Mouse (Mus musculus): Measurements from ENCODE around the gene Hspa12b.

Gene Hspa12b

GRCm38 (mm10) chr2:131186771-131187601 lies 59.9 kb downstream of the Hspa12b start, which contains the start of the genes Cdc25b and Spef1:
TSS of gene Cdc25b (plus strand) at chr2:131186949.
TSS of gene Spef1 (minus strand) at chr2:131187282.
- DNase-seq: peak; percentile 90 to 93

DNA sequence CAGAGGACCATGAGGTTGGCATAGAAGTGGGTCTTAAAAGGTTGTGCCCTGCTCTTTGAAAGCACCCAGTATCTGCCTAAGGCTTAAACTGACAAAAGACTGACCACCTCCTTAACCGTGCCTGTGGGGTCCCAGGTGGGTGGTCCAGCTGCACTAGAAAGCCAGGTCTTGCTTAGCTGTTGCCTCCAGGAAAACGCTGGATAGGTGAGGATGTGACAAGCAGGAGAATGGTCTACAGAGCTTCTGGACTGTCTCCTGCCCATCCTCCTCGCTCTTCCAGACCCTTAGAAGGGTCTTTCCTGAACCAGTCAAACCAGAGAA lies 60.5 kb downstream of the Hspa12b start:
- DNase-seq: peak in 1 of 2 experiments; percentile 20

DNA sequence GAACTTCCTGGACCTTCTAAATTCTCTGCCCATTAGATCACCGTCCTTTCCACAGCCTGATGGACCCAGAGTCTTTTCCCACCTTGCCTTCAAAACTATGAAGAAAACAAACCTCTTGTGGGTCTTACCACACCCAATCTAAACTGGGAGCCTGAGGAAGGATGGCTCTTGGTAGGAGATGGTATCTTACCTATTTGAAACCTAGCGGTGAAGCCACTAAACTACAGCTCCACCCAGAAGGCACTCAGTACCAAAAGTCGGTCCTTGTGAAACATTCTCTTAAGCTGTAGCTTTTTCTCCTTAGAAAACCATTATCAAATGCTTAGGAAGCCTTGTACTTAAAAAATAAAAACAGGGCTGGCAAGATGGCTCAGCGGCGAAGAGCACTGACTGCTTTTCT lies 61.2 kb downstream of the Hspa12b start:
- no peak for DNase-seq

DNA sequence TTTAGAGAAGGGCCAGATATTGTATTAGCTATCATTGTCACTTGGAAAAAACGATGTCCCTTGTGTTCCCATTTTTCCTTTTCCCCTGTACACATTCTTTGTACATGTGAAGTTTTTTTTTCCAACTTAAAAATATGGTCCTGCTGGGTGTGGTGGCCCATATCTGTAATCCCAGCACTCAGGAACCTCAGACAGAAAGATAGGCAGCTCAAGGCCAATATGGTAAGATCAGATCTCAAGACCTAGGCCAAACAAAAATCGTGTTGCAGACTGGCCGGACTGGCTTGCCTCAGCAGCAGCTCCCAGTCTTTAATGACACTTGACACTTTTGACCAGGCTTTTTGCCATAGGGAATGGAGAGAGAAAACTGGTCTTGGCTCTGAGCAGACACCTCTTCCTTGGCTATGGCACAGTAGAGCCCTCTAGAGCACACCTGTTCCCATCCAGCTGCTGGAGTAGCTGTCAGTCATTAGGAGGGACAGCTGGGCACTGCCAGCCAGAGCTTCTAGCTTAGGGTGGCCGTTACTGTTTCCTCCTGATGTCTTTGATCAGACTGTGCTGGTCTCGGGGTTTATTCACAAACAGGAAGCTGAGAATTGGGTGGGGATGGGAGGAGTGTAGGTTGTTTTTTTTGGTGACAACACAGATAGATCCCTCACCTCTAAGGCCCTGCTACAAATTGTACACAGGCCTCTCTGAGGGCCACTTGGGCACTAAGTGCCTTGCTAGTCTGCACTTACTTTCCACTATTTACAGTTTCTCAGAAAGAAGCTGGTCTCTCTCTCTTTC lies 62.6 kb downstream of the Hspa12b start:
- DNase-seq: peak in 1 of 2 experiments; percentile 9

DNA sequence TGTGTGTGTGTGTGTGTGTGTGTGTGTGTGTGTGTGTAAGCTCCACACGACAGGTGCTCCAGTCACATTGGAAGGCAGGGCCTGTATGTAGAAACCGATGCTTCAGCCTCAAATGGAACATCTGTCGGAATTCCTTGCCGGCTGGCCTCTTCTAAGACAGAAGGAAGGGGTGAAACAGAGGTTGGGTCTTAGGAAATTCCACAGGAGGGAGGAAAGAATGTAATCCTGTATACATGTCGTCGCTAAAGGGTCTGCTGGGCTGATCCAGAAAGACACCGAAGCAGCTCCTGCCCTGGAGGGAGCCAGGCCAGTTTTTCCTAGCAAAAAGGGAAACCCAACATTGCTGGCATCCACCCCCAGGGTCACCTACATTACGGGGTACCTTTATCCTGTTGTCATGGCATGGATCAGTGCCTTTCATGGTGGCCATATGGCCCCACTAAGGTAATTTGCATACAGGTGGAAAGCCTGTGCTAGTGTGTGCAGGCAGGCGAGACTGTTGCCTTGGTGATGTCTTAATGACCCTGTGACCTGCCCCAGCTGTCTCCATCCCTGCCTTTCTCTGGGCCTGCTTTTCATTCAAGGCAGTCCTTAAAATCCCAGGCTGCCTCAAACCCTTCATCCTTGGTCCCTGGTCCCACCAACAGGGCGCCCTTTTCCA lies 63.4 kb downstream of the Hspa12b start:
- peak in 1 of 2 experiments; percentile 42 for DNase-seq

DNA sequence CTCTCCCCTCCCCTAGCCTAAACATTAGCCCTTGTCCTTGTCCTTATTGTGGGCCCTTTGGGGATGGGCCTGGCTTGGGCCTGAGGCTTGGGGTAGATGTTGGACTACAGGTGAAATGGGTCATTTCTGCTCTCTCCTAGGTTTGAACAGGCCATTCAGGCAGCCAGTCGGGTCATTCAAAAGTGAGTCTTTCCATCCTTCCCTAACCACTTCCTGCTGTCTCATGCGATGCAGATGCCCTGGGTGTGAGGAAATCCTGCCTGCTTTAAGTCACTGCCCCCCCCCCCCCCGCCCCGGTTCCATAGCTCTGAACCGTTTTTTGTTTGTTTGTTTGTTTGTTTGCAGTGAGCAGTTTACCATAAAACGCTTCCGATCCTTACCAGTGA lies 63.9 kb downstream of the Hspa12b start:
- DNase-seq: no peak

All from cerebellum, postnatal 10 days (tissue).